ENCODE assay signal across 14 mouse cellular contexts in the genomic region with DNA sequence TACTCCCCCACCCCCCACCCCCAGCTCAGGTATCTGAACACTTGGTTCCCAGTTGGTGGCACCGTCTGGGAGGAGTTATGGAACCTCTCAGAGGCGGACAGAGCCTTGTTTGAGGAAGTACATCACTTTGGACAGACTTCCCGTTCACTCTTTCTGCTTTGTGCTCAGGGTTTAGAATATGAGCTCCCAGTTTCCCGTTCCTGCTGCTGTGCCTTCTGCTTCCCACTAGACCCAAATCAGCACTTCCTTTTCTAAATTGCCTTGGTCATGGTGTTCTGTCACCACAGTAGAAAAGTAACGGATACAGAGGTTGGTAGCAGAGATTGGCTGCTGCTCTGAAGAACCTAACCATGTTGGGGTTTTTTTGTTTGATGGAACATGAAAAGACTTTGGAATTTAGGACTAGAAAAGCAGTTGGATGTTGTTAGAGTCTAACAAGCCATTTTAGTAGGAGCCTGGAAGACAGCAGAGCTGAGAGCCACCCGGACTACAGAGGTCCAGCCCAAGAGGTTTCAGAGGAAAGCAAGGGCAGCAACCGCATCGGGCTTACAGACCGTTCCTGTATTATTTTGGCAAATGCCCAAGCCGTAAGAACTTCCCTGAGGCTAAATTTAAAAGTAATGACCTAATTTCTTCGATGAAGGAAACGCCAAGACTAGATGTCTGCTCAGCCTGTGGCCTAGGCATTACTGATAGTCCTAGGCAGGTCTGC.
DNase-seq lines count a peak whose midpoint lies in the region; ATAC-seq and TF ChIP-seq lines count a peak whose summit lies in the region.
"Had no signal": no experiment of that assay in that cellular context is flagged by ENCODE, and none has a peak within 500 bp of the region (broad histone marks: within the 10 kb centered on the region; RNA-seq: fewer than 3 reads in every experiment).

No protein-coding gene starts in this region.

- H3K4me2 ChIP-seq in lung, embryonic 14.5 days: no peak overlapping the region
- no peak overlapping the region for H3K4me2 ChIP-seq in limb, embryonic 14.5 days (replicated peaks; ENCODE audit: low read depth, low read length, severe bottlenecking)
- H3K4me2 ChIP-seq: hindbrain, embryonic 15.5 days; liver, embryonic 15.5 days had no signal

- 0 out of 2 replicates have a peak overlapping the region, but pooled peaks have one; percentile 8 for H3K27ac ChIP-seq in heart, embryonic 10.5 days
- H3K27ac ChIP-seq in lung, embryonic 14.5 days (ENCODE audit: low read depth): no peak overlapping the region
- H3K27ac ChIP-seq in limb, embryonic 14.5 days (replicated peaks; ENCODE audit: low read depth, low read length): peak overlapping the region; percentile 66
- H3K27ac ChIP-seq in cerebellum, adult 2 months (ENCODE audit: insufficient read depth, low read length): no peak overlapping the region
- H3K27ac ChIP-seq: hindbrain, embryonic 15.5 days; liver, embryonic 15.5 days had no signal

- no peak for TF ChIP-seq POLR2A in limb, embryonic 14.5 days (IDR thresholded peaks at IDR 0.05; ENCODE audit: borderline replicate concordance, extremely low read depth, insufficient read depth, insufficient read length)
- no peak for TF ChIP-seq POLR2A in cerebellum, adult 2 months (IDR thresholded peaks at IDR 0.05; ENCODE audit: borderline replicate concordance, insufficient read depth, low read length)

- no peak for ATAC-seq in lung, embryonic 14.5 days (ENCODE audit: insufficient read depth)
- peak; percentile 80 for ATAC-seq in common myeloid progenitor, adult 5-6 weeks (replicated peaks; ENCODE audit: low read depth, poor library complexity, severe bottlenecking)
- peak; percentile 8; the same call in 1 of the 2 replicates for ATAC-seq in limb, embryonic 14.5 days (ENCODE audit: low FRiP score, low read depth)
- ATAC-seq: CD4-positive, CD25-positive, alpha-beta regulatory T cell, adult 4 months; forebrain, postnatal 0 days had no signal

- H3K27me3 ChIP-seq in heart, embryonic 10.5 days (ENCODE audit: insufficient read depth, poor library complexity, severe bottlenecking): 0 out of 2 replicates have a peak, but pooled peaks cover 3% of the 10 kb centered on the region
- no peaks in the 10 kb centered on the region for H3K27me3 ChIP-seq in lung, embryonic 14.5 days (ENCODE audit: insufficient read depth, low read length)
- H3K27me3 ChIP-seq in limb, embryonic 14.5 days (ENCODE audit: control insufficient read depth, insufficient read depth, low read length): no peaks in the 10 kb centered on the region
- H3K27me3 ChIP-seq in cerebellum, adult 2 months (ENCODE audit: control insufficient read depth, insufficient read depth, low read length): no peaks in the 10 kb centered on the region
- H3K27me3 ChIP-seq: hindbrain, embryonic 15.5 days; liver, embryonic 15.5 days had no signal

- no peak overlapping the region for H3K9ac ChIP-seq in lung, embryonic 14.5 days
- H3K9ac ChIP-seq in limb, embryonic 14.5 days (ENCODE audit: low read depth, low read length, severe bottlenecking): no peak overlapping the region
- H3K9ac ChIP-seq: forebrain, postnatal 0 days; hindbrain, embryonic 15.5 days; liver, embryonic 15.5 days had no signal

- H3K36me3 ChIP-seq in heart, embryonic 10.5 days: peaks cover 37% of the 10 kb centered on the region
- H3K36me3 ChIP-seq in lung, embryonic 14.5 days (ENCODE audit: insufficient read depth): no peaks in the 10 kb centered on the region
- H3K36me3 ChIP-seq in limb, embryonic 14.5 days (ENCODE audit: control insufficient read depth, insufficient read depth, low read length): no peaks in the 10 kb centered on the region
- H3K36me3 ChIP-seq: hindbrain, embryonic 15.5 days had no signal

- no peaks in the 10 kb centered on the region for H3K9me3 ChIP-seq in heart, embryonic 10.5 days
- no peaks in the 10 kb centered on the region for H3K9me3 ChIP-seq in lung, embryonic 14.5 days (ENCODE audit: low read depth, low read length)
- no peaks in the 10 kb centered on the region for H3K9me3 ChIP-seq in limb, embryonic 14.5 days (ENCODE audit: control insufficient read depth, low read length)
- H3K9me3 ChIP-seq: hindbrain, embryonic 15.5 days; liver, embryonic 15.5 days had no signal

- 75% methylated on average over 12 of the region's 12 CpGs for WGBS in heart, embryonic 10.5 days
- WGBS in lung, embryonic 14.5 days: 52% methylated on average over 12 of the region's 12 CpGs
- WGBS in limb, embryonic 14.5 days: 28% methylated on average over 12 of the region's 12 CpGs
- 33% methylated on average over 12 of the region's 12 CpGs for WGBS in cerebellum, adult 2 months

- no peak for TF ChIP-seq CTCF in lung, embryonic 14.5 days (IDR thresholded peaks at IDR 0.05; ENCODE audit: low read depth)
- no peak for TF ChIP-seq CTCF in cerebellum, adult 2 months (IDR thresholded peaks at IDR 0.05; ENCODE audit: borderline replicate concordance, insufficient read depth, low read depth, low read length)

- H3K4me3 ChIP-seq in heart, embryonic 10.5 days: no peak overlapping the region
- H3K4me3 ChIP-seq in lung, embryonic 14.5 days (ENCODE audit: low read depth, low read length): no peak overlapping the region
- H3K4me3 ChIP-seq in limb, embryonic 14.5 days (replicated peaks; ENCODE audit: low read length): no peak overlapping the region
- H3K4me3 ChIP-seq in cerebellum, adult 2 months (replicated peaks; ENCODE audit: insufficient read depth, low read depth, low read length): no peak overlapping the region
- H3K4me3 ChIP-seq: hindbrain, embryonic 15.5 days; liver, embryonic 15.5 days; myocyte had no signal

- no peak for DNase-seq in heart, embryonic 10.5 days (ENCODE audit: low spot score)
- no peak for DNase-seq in heart, postnatal 4 days
- peak; percentile 37 for DNase-seq in lung, embryonic 14.5 days
- no peak for DNase-seq in lung, postnatal 4 days
- peak; percentile 45 for DNase-seq in limb, embryonic 14.5 days (ENCODE audit: low spot score)
- no peak for DNase-seq in spleen, postnatal 10 days (ENCODE audit: low spot score in 2 of 2)
- no peak for DNase-seq in cerebellum, adult 2 months
- DNase-seq: forebrain, postnatal 0 days; thymus, adult 18-20 months had no signal

- H3K4me1 ChIP-seq in heart, embryonic 10.5 days: peaks cover 12% of the 10 kb centered on the region; the same call in 1 of the 2 replicates
- no peaks in the 10 kb centered on the region for H3K4me1 ChIP-seq in lung, embryonic 14.5 days (ENCODE audit: insufficient read depth)
- H3K4me1 ChIP-seq in limb, embryonic 14.5 days (ENCODE audit: control insufficient read depth, insufficient read depth, low read length): peaks cover 20% of the 10 kb centered on the region
- H3K4me1 ChIP-seq in cerebellum, adult 2 months (ENCODE audit: control insufficient read depth, insufficient read depth, low read length): peaks cover 16% of the 10 kb centered on the region
- H3K4me1 ChIP-seq: liver, embryonic 15.5 days had no signal

Comparison
In these comparisons a context has a peak if more than half of its experiments do, and no peak if none do; other contexts are left out.
1. DNase-seq: peak in lung, embryonic 14.5 days (single experiment) and limb, embryonic 14.5 days (single experiment); none in heart, embryonic 10.5 days (single experiment), heart, postnatal 4 days (single experiment), lung, postnatal 4 days (0 of 2), spleen, postnatal 10 days (0 of 2) and cerebellum, adult 2 months (0 of 2).
2. H3K27ac ChIP-seq: peak in heart, embryonic 10.5 days (single experiment) and limb, embryonic 14.5 days (single experiment); none in lung, embryonic 14.5 days (single experiment) and cerebellum, adult 2 months (single experiment).